Mouse (Mus musculus) embryonic facial prominence, embryonic 15.5 days (tissue): ENCODE results near the gene Dynlt3. TPM values are rescaled to one million over a fixed set of nuclear protein-coding genes. Genes with fewer than 3 reads are reported as not detected.
"Not testable (repeated sequence)": the region's sequence is repeated elsewhere in the genome, so short reads cannot be mapped to it uniquely, and the experiment has no call there.

Source experiments
- ATAC-seq: fragments of 200-750 bp; cut with Nextera tagmentation; 2 replicates; pipeline ENCODE4 v1.8.0; 2017; ENCODE audit warnings: low read depth, moderate TSS enrichment; ENCODE audit not compliant: insufficient number of reproducible peaks, low FRiP score, low TSS enrichment
- H3K27ac ChIP-seq: fragments of 300-500 bp; sonication (generic); replicated peaks from 2 replicates; pipeline ENCODE4 v1.5.1; 2015; ENCODE audit warnings: mild to moderate bottlenecking, inconsistent platforms
- H3K27me3 ChIP-seq: fragments of 300-500 bp; sonication (generic); 2 replicates; pipeline ENCODE4 v1.6.1; 2015; ENCODE audit warnings: inconsistent platforms
- H3K36me3 ChIP-seq: fragments of 300-500 bp; sonication (generic); 2 replicates; pipeline ENCODE4 v1.6.1; 2015; ENCODE audit warnings: mild to moderate bottlenecking, inconsistent platforms
- H3K4me1 ChIP-seq: fragments of 300-500 bp; sonication (generic); 2 replicates; pipeline ENCODE4 v1.6.1; 2015; ENCODE audit warnings: inconsistent platforms
- H3K4me2 ChIP-seq: fragments of 300-500 bp; sonication (generic); replicated peaks from 2 replicates; pipeline ENCODE4 v1.6.1; 2015; ENCODE audit warnings: mild to moderate bottlenecking, inconsistent platforms
- H3K4me3 ChIP-seq: fragments of 300-500 bp; sonication (generic); replicated peaks from 2 replicates; pipeline ENCODE4 v1.5.1; 2015; ENCODE audit warnings: mild to moderate bottlenecking, inconsistent platforms
- H3K9ac ChIP-seq: fragments of 300-500 bp; sonication (generic); 2 replicates; pipeline ENCODE4 v1.6.1; 2015; ENCODE audit warnings: inconsistent platforms
- H3K9me3 ChIP-seq: fragments of 300-500 bp; sonication (generic); replicated peaks from 2 replicates; pipeline ENCODE4 v1.6.1; 2016; ENCODE audit warnings: inconsistent platforms
- WGBS: fragments of 180-500 bp; shearing (Covaris S2); methylation state at CpG from one replicate; pipeline ENCODE4 v1.1.7; 2015; 5-methylcytosine and 5-hydroxymethylcytosine counted together
- polyA plus RNA-seq: library from polyadenylated mRNA; unstranded; fragments of >200 nt; fragmentation: Nextera tagmentation; extraction: Ambion mirVana; gene quantifications from 2 replicates; pipeline ENCODE4 v1.2.1, GENCODE M21; 2015

Dynlt3 gene
- polyA plus RNA-seq, result 59.4 and 63.1 TPM in 2 replicates

- Histone ChIP-seq H3K9ac (peak within 1 kb of the TSS; percentile 31; the same call in 1 of the 2 replicates), H3K4me1 (no peaks in the 10 kb centered on the region), H3K36me3 (no peaks in the 10 kb centered on the region), H3K27me3 (no peaks in the 10 kb centered on the region), H3K4me2 (peak within 1 kb of the TSS; percentile 41), H3K9me3 (no peaks in the 10 kb centered on the region), H3K4me3 (peak within 1 kb of the TSS; percentile 51), H3K27ac (peak within 1 kb of the TSS; percentile 80)
- peak; percentile 99 for ATAC-seq
- 8% methylated on average over 30 of the region's 30 CpGs for WGBS
Observed at GRCm38 (mm10) chrX:9662391-9663111, at the start of gene Dynlt3. TSS of gene Dynlt3 (minus strand) at chrX:9663003.

- WGBS, result 76% methylated on average over 3 of the region's 3 CpGs
- H3K4me3 ChIP-seq, result no peak overlapping the region
- ATAC-seq, result no peak
- H3K9ac ChIP-seq, result no peak overlapping the region
- no peaks in the 10 kb centered on the region for H3K4me1 ChIP-seq
- H3K27ac ChIP-seq, result no peak overlapping the region
- H3K4me2 ChIP-seq, result no peak overlapping the region
- H3K9me3 ChIP-seq, result no peaks in the 10 kb centered on the region
- no peaks in the 10 kb centered on the region for H3K36me3 ChIP-seq
- no peaks in the 10 kb centered on the region for H3K27me3 ChIP-seq
Observed at GRCm38 (mm10) chrX:9699815-9700214, 37.0 kb upstream of the Dynlt3 start.

- no peaks in the 10 kb centered on the region for H3K36me3 ChIP-seq
- no peak overlapping the region for H3K27ac ChIP-seq
- H3K27me3 ChIP-seq, result no peaks in the 10 kb centered on the region
- ATAC-seq, result no peak
- H3K4me2 ChIP-seq, result no peak overlapping the region
- H3K9ac ChIP-seq, result no peak overlapping the region
- H3K4me3 ChIP-seq, result no peak overlapping the region
- no peaks in the 10 kb centered on the region for H3K9me3 ChIP-seq
- 60% methylated on average over 6 of the region's 6 CpGs for WGBS
- H3K4me1 ChIP-seq, result no peaks in the 10 kb centered on the region
Observed at GRCm38 (mm10) chrX:9695997-9696396, 33.2 kb upstream of the Dynlt3 start.

GRCm38 (mm10) chrX:9672040-9672439, 9.2 kb upstream of the Dynlt3 start:
- no peak overlapping the region for H3K4me2 ChIP-seq
- H3K27ac ChIP-seq, result no peak overlapping the region
- H3K9ac ChIP-seq, result no peak overlapping the region
- no peaks in the 10 kb centered on the region for H3K27me3 ChIP-seq
- H3K9me3 ChIP-seq, result no peaks in the 10 kb centered on the region
- no peak for ATAC-seq
- 62% methylated on average over 1 of the region's 1 CpGs for WGBS
- no peaks in the 10 kb centered on the region for H3K36me3 ChIP-seq
- H3K4me1 ChIP-seq, result no peaks in the 10 kb centered on the region
- H3K4me3 ChIP-seq, result no peak overlapping the region

- H3K4me3 ChIP-seq, result no peak overlapping the region
- H3K27ac ChIP-seq, result no peak overlapping the region
- H3K4me2 ChIP-seq, result no peak overlapping the region
- WGBS, result 90% methylated on average over 3 of the region's 3 CpGs
- H3K9me3 ChIP-seq, result no peaks in the 10 kb centered on the region
- no peak for ATAC-seq
- H3K27me3 ChIP-seq, result no peaks in the 10 kb centered on the region
- H3K4me1 ChIP-seq, result no peaks in the 10 kb centered on the region
- no peak overlapping the region for H3K9ac ChIP-seq
- H3K36me3 ChIP-seq, result no peaks in the 10 kb centered on the region
Observed at GRCm38 (mm10) chrX:9671418-9671817, 8.6 kb upstream of the Dynlt3 start.

DNA sequence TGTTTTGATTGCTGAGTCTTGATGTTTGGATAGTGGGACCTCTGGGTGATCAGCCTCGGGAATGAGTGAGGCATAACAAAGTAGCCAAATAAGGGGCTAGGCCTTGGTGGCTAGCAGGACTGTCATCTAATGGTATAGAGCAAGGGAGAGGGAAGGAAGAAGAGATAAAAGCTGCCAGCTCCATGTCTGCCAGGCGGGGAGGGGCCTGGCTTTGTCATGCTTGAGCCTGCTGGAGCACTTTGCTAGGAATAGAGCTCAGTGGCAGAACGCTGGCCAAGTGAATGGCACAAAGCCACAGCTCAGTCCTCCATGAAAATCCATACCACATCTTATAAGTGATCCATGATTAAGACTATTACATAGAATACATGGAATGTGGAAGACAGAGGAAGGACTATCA, 10.0 kb downstream of the Dynlt3 start:
- H3K27me3 ChIP-seq, result no peaks in the 10 kb centered on the region
- no peak overlapping the region for H3K9ac ChIP-seq
- H3K4me3 ChIP-seq, result no peak overlapping the region
- H3K4me2 ChIP-seq, result no peak overlapping the region
- WGBS, result 61% methylated on average over 3 of the region's 3 CpGs
- H3K4me1 ChIP-seq, result no peaks in the 10 kb centered on the region
- H3K9me3 ChIP-seq, result no peaks in the 10 kb centered on the region
- no peaks in the 10 kb centered on the region for H3K36me3 ChIP-seq
- ATAC-seq, result no peak
- no peak overlapping the region for H3K27ac ChIP-seq

DNA sequence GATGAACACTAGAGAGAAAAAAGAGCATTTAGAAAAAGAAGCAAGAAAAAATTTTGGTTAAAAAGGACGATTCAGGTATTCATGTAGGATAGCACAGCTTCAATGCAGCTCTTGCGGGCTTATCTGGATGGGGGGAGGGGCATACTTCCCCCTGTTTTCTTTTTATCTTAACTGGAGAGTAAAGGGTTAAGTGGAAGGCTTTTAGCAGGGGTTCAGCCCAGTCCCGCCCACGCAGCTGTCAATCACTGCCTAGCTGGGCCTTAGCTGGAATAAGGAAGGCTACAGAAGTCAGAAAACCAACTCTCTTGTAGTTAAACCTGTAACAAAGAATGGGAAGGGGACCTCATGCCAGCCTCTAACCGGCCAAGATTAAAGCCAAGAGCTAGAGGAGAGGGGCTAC, 22.2 kb downstream of the Dynlt3 start:
- H3K4me3 ChIP-seq, H3K4me1 ChIP-seq, ATAC-seq, H3K27ac ChIP-seq, H3K9me3 ChIP-seq, H3K9ac ChIP-seq, H3K27me3 ChIP-seq, H3K36me3 ChIP-seq, H3K4me2 ChIP-seq: not testable (repeated sequence)
- WGBS, result 72% methylated on average over 5 of the region's 5 CpGs

DNA sequence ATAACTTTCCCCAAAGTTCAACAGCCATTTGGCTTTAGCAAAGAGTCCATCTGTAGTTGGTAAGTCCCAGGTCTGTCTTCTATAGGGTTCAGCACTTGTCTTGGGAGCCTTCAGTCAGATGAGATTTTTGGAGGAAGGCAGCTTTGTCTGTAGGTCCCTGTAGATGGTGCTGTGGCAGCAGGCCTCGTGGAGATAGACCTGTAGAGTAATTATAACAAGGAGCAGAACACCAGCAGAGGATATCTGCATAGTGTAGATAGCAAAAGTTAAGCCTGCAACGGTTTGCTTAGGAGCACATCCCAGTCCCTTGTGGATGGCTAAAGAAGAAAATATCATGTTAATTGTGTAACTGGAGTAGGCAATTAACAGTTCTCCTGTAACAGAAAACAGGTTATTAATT, 22.7 kb downstream of the Dynlt3 start:
- ATAC-seq, H3K27me3 ChIP-seq: not testable (repeated sequence)
- 42% methylated on average over 2 of the region's 2 CpGs for WGBS

More for the DNA sequence above, 22.7 kb downstream of the Dynlt3 start:
- H3K4me2 ChIP-seq, H3K4me3 ChIP-seq, H3K9ac ChIP-seq, H3K4me1 ChIP-seq, H3K36me3 ChIP-seq, H3K9me3 ChIP-seq, H3K27ac ChIP-seq: not testable (repeated sequence)

Other genes starting within 250 kb of the Dynlt3 start
- gene Cybb, start 175.2 kb downstream of the Dynlt3 start, polyA plus RNA-seq, result 2.8 and 3.2 TPM in 2 replicates
- gene H2al1o, start 90.6 kb downstream of the Dynlt3 start, polyA plus RNA-seq, result not detected in 2 replicates
- not detected in 2 replicates for gene Hypm, start 183.9 kb upstream of the Dynlt3 start, polyA plus RNA-seq
- gene H2al3, start 186.7 kb upstream of the Dynlt3 start, polyA plus RNA-seq, result not detected in 2 replicates
- gene Sytl5, start 222.6 kb upstream of the Dynlt3 start, polyA plus RNA-seq, result 1.0 and 1.1 TPM in 2 replicates